Mouse (Mus musculus) stomach, embryonic 14.5 days (tissue): ENCODE measurements around the gene Hcn3. TPM values are rescaled to one million over a fixed set of nuclear protein-coding genes. Genes with fewer than 3 reads are reported as not detected.
A peak's percentile ranks its signal among the peaks of the same experiment; 100 is the strongest.

Experiments
- ATAC-seq: fragments of 200-750 bp; cut with Nextera tagmentation; 2 replicates; pipeline ENCODE4 v1.8.0; 2017; ENCODE audit warnings: low read depth, moderate TSS enrichment; ENCODE audit not compliant: insufficient number of reproducible peaks, insufficient read depth, low FRiP score
- H3K27ac ChIP-seq: fragments of 300-500 bp; sonication (generic); 2 replicates; pipeline ENCODE4 v1.5.1; 2014; ENCODE audit warnings: mild to moderate bottlenecking, low read length, moderate library complexity, mixed read lengths
- H3K27me3 ChIP-seq: fragments of 300-500 bp; sonication (generic); 2 replicates; pipeline ENCODE4 v1.6.1; 2014; ENCODE audit warnings: low read length, control low read depth, mixed read lengths; ENCODE audit not compliant: control insufficient read depth, insufficient read depth
- H3K36me3 ChIP-seq: fragments of 300-500 bp; sonication (generic); 2 replicates; pipeline ENCODE4 v1.6.1; 2014; ENCODE audit warnings: mild to moderate bottlenecking, control low read depth, low read length, moderate library complexity, mixed read lengths; ENCODE audit not compliant: control insufficient read depth, insufficient read depth
- H3K4me1 ChIP-seq: fragments of 300-500 bp; sonication (generic); 2 replicates; pipeline ENCODE4 v1.6.1; 2014; ENCODE audit warnings: low read length, control low read depth, mixed read lengths; ENCODE audit not compliant: control insufficient read depth, insufficient read depth
- H3K4me2 ChIP-seq: fragments of 300-500 bp; sonication (generic); replicated peaks from 2 replicates; pipeline ENCODE4 v1.6.1; 2014; ENCODE audit warnings: low read depth, low read length, control low read depth
- H3K4me3 ChIP-seq: fragments of 300-500 bp; sonication (generic); 2 replicates; pipeline ENCODE4 v1.5.1; 2014; ENCODE audit warnings: low read depth, low read length, control low read depth
- H3K9ac ChIP-seq: fragments of 300-500 bp; sonication (generic); replicated peaks from 2 replicates; pipeline ENCODE4 v1.6.1; 2014; ENCODE audit warnings: low read depth, mild to moderate bottlenecking, control low read depth, low read length, moderate library complexity, mixed read lengths
- H3K9me3 ChIP-seq: fragments of 300-500 bp; sonication (generic); 2 replicates; pipeline ENCODE4 v1.6.1; 2016; ENCODE audit warnings: low read depth, low read length, control low read depth; ENCODE audit not compliant: control insufficient read depth
- WGBS: fragments of 180-500 bp; shearing (Covaris S2); extraction: QIAGEN DNeasy Blood & Tissue Kit; methylation state at CpG from one replicate; pipeline ENCODE4 v1.1.7; 2014; 5-methylcytosine and 5-hydroxymethylcytosine counted together
- polyA plus RNA-seq: library from polyadenylated mRNA; unstranded; fragments of >200 nt; fragmentation: Nextera tagmentation; extraction: Ambion mirVana; gene quantifications from 2 replicates; pipeline ENCODE4 v1.2.1, GENCODE M21; 2014

Gene Hcn3
- polyA plus RNA-seq, 1 experiment from 2014 or later, result 1.9 TPM

GRCm38 (mm10) chr3:89183959-89184315, 23.9 kb upstream of the Hcn3 start:
- ATAC-seq, result no peak
- peaks cover 32% of the 10 kb centered on the region; the same call in 1 of the 2 replicates for H3K36me3 ChIP-seq

GRCm38 (mm10) chr3:89183058-89183958, 23.3 kb upstream of the Hcn3 start, which contains the start of gene Fam189b:
TSS of gene Fam189b (plus strand) at chr3:89183143.
- H3K4me3 ChIP-seq, result peak within 1 kb of the TSS; percentile 62
- H3K27ac ChIP-seq, result peak within 1 kb of the TSS; percentile 86
- H3K4me1 ChIP-seq, result peaks cover 24% of the 10 kb centered on the region; the same call in 1 of the 2 replicates
- WGBS, result 4% methylated on average over 39 of the region's 39 CpGs
- peak; percentile 93 for ATAC-seq
- peak within 1 kb of the TSS; percentile 95 for H3K4me2 ChIP-seq
- no peaks in the 10 kb centered on the region for H3K27me3 ChIP-seq
- peak within 1 kb of the TSS; percentile 78 for H3K9ac ChIP-seq
- no peaks in the 10 kb centered on the region for H3K9me3 ChIP-seq
- peaks cover 29% of the 10 kb centered on the region; the same call in 1 of the 2 replicates for H3K36me3 ChIP-seq

More at GRCm38 (mm10) chr3:89183959-89184315, 23.9 kb upstream of the Hcn3 start:
- Histone ChIP-seq H3K4me2 (peak overlapping the region; percentile 95), H3K4me3 (peak overlapping the region; percentile 62), H3K27me3 (no peaks in the 10 kb centered on the region), H3K4me1 (peaks cover 21% of the 10 kb centered on the region; the same call in 1 of the 2 replicates), H3K9ac (peak overlapping the region; percentile 78), H3K9me3 (no peaks in the 10 kb centered on the region), H3K27ac (peak overlapping the region; percentile 86; the same call in 1 of the 2 replicates)
- WGBS, result 77% methylated on average over 6 of the region's 6 CpGs

GRCm38 (mm10) chr3:89182531-89183057, 22.6 kb upstream of the Hcn3 start:
- Histone ChIP-seq H3K9me3 (no peaks in the 10 kb centered on the region), H3K4me2 (peak overlapping the region; percentile 95), H3K27me3 (no peaks in the 10 kb centered on the region), H3K36me3 (peaks cover 26% of the 10 kb centered on the region; the same call in 1 of the 2 replicates), H3K4me3 (peak overlapping the region; percentile 62), H3K9ac (no peak overlapping the region), H3K27ac (no peak overlapping the region), H3K4me1 (peaks cover 26% of the 10 kb centered on the region; the same call in 1 of the 2 replicates)
- 44% methylated on average over 7 of the region's 7 CpGs for WGBS
- ATAC-seq, result no peak

GRCm38 (mm10) chr3:89181749-89182500, 21.9 kb upstream of the Hcn3 start:
- Histone ChIP-seq H3K4me1 (peaks cover 26% of the 10 kb centered on the region; the same call in 1 of the 2 replicates), H3K4me3 (no peak overlapping the region), H3K36me3 (peaks cover 22% of the 10 kb centered on the region; the same call in 1 of the 2 replicates), H3K9me3 (no peaks in the 10 kb centered on the region), H3K4me2 (no peak overlapping the region), H3K9ac (no peak overlapping the region), H3K27ac (no peak overlapping the region), H3K27me3 (no peaks in the 10 kb centered on the region)
- ATAC-seq, result no peak
- WGBS, result 90% methylated on average over 27 of the region's 27 CpGs

GRCm38 (mm10) chr3:89179056-89179455, 19.1 kb upstream of the Hcn3 start:
- Histone ChIP-seq H3K27me3 (no peaks in the 10 kb centered on the region), H3K27ac (no peak overlapping the region), H3K9ac (no peak overlapping the region; the same call in 1 of the 2 replicates), H3K4me1 (peaks cover 15% of the 10 kb centered on the region; the same call in 1 of the 2 replicates), H3K4me3 (no peak overlapping the region), H3K9me3 (no peaks in the 10 kb centered on the region), H3K4me2 (no peak overlapping the region), H3K36me3 (peaks cover 49% of the 10 kb centered on the region)
- ATAC-seq, result no peak
- WGBS, result 94% methylated on average over 11 of the region's 11 CpGs

GRCm38 (mm10) chr3:89178107-89178385, 18.1 kb upstream of the Hcn3 start:
- WGBS, result 3% methylated on average over 6 of the region's 6 CpGs
- H3K27ac ChIP-seq, result peak overlapping the region; percentile 66; the same call in 1 of the 2 replicates
- no peak for ATAC-seq

GRCm38 (mm10) chr3:89177242-89178106, 17.5 kb upstream of the Hcn3 start, which contains the start of gene Scamp3:
TSS of gene Scamp3 (plus strand) at chr3:89177473.
- peak; percentile 95 for ATAC-seq
- Histone ChIP-seq H3K9me3 (no peaks in the 10 kb centered on the region), H3K27me3 (no peaks in the 10 kb centered on the region), H3K4me1 (peaks cover 6% of the 10 kb centered on the region; the same call in 1 of the 2 replicates), H3K9ac (peak within 1 kb of the TSS; percentile 86), H3K4me3 (peak within 1 kb of the TSS; percentile 73), H3K36me3 (peaks cover 65% of the 10 kb centered on the region), H3K27ac (peak within 1 kb of the TSS; percentile 66; the same call in 1 of the 2 replicates), H3K4me2 (peak within 1 kb of the TSS; percentile 82)
- under 1% methylated on average over 43 of the region's 43 CpGs for WGBS

More at GRCm38 (mm10) chr3:89178107-89178385, 18.1 kb upstream of the Hcn3 start:
- Histone ChIP-seq H3K9ac (peak overlapping the region; percentile 86), H3K27me3 (no peaks in the 10 kb centered on the region), H3K9me3 (no peaks in the 10 kb centered on the region), H3K4me3 (peak overlapping the region; percentile 73), H3K4me1 (peaks cover 9% of the 10 kb centered on the region; the same call in 1 of the 2 replicates), H3K4me2 (peak overlapping the region; percentile 82), H3K36me3 (peaks cover 59% of the 10 kb centered on the region)
